Mouse (Mus musculus) stomach, postnatal 0 days (tissue): Measurements from ENCODE around the gene Zfp637. TPM values are rescaled to one million over a fixed set of nuclear protein-coding genes. Genes with fewer than 3 reads are reported as not detected.
"Not testable (repeated sequence)": the region's sequence is repeated elsewhere in the genome, so short reads cannot be mapped to it uniquely, and the experiment has no call there.

Source experiments
- ATAC-seq: fragments of 200-750 bp; cut with Nextera tagmentation; 2 replicates; pipeline ENCODE4 v1.8.0; 2017; ENCODE audit not compliant: low FRiP score, low TSS enrichment
- DNase-seq: peaks from one replicate; pipeline ENCODE4 v3.0.0-alpha.2; 2016; ENCODE audit warnings: low spot score
- H3K27ac ChIP-seq: fragments of 300-500 bp; sonication (generic); replicated peaks from 2 replicates; pipeline ENCODE4 v1.5.1; 2014; ENCODE audit warnings: mild to moderate bottlenecking, control low read depth
- H3K27me3 ChIP-seq: fragments of 300-500 bp; sonication (generic); 2 replicates; pipeline ENCODE4 v1.6.1; 2014; ENCODE audit warnings: low read length; ENCODE audit not compliant: control insufficient read depth, insufficient read depth
- H3K36me3 ChIP-seq: fragments of 300-500 bp; sonication (generic); 2 replicates; pipeline ENCODE4 v1.6.1; 2014; ENCODE audit warnings: low read length, mixed read lengths; ENCODE audit not compliant: control insufficient read depth, insufficient read depth
- H3K4me1 ChIP-seq: fragments of 300-500 bp; sonication (generic); replicated peaks from 2 replicates; pipeline ENCODE4 v1.6.1; 2014; ENCODE audit warnings: antibody characterized with exemption; ENCODE audit not compliant: control insufficient read depth, insufficient read depth
- H3K4me2 ChIP-seq: fragments of 300-500 bp; sonication (generic); replicated peaks from 2 replicates; pipeline ENCODE4 v1.6.1; 2014; ENCODE audit warnings: low read depth, mild to moderate bottlenecking, control low read depth, moderate library complexity
- H3K4me3 ChIP-seq: fragments of 300-500 bp; sonication (generic); 2 replicates; pipeline ENCODE4 v1.5.1; 2014; ENCODE audit warnings: low read depth, low read length, control low read depth
- H3K9ac ChIP-seq: fragments of 300-500 bp; sonication (generic); 2 replicates; pipeline ENCODE4 v1.6.1; 2014; ENCODE audit warnings: mild to moderate bottlenecking, low read length, control low read depth, mixed read lengths
- H3K9me3 ChIP-seq: fragments of 300-500 bp; sonication (generic); 2 replicates; pipeline ENCODE4 v1.6.1; 2016; ENCODE audit warnings: low read length; ENCODE audit not compliant: control insufficient read depth
- CTCF ChIP-seq: IDR thresholded peaks from 2 replicates; pipeline ENCODE4 v1.5.1; 2016; ENCODE audit warnings: antibody characterized with exemption, low read depth, mild to moderate bottlenecking, moderate library complexity
- EP300 ChIP-seq: optimal IDR thresholded peaks from 2 replicates; pipeline ENCODE3; 2016; ENCODE audit warnings: antibody characterized with exemption
- WGBS: fragments of 180-500 bp; shearing (Covaris S2); extraction: QIAGEN DNeasy Blood & Tissue Kit; methylation state at CpG from one replicate; pipeline ENCODE4 v1.1.7; 2014; 5-methylcytosine and 5-hydroxymethylcytosine counted together
- polyA plus RNA-seq: library from polyadenylated mRNA; unstranded; fragments of >200 nt; fragmentation: Nextera tagmentation; extraction: Ambion mirVana; gene quantifications from 2 replicates; pipeline ENCODE4 v1.2.1, GENCODE M21; 2015

Gene Zfp637
- polyA plus RNA-seq, 1 experiment from 2014 or later = 59.2 TPM

DNA sequence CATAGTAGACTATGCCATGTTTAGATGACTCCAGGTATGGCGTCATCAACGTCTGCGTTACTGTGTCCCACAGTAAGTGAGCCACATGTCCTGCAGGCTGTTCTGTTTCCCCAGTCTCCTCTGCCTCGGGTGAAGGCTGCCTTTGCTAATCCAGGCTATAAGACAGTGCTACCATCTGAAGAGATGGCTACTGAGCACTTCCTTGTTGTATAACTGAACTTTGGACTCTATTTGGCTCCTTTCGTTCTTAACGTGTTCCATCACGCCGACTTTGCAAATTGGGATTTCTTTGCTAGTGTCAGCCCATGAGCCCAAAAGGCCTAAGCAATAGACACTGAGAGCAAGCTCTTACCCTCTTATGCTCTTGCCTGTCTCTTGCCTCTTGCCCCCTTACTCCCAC, 27.2 kb downstream of the Zfp637 start:
- Histone ChIP-seq H3K4me1 (no peaks in the 10 kb centered on the region), H3K9ac (no peak overlapping the region), H3K36me3 (no peaks in the 10 kb centered on the region), H3K4me2 (no peak overlapping the region), H3K27ac (no peak overlapping the region), H3K4me3 (no peak overlapping the region), H3K9me3 (no peaks in the 10 kb centered on the region), H3K27me3 (no peaks in the 10 kb centered on the region)
- no peak for ATAC-seq
- no peak for DNase-seq
- WGBS = 83% methylated on average over 8 of the region's 8 CpGs
- TF ChIP-seq CTCF = no peak

- Histone ChIP-seq H3K27me3 (no peaks in the 10 kb centered on the region), H3K4me1 (no peaks in the 10 kb centered on the region), H3K9me3 (no peaks in the 10 kb centered on the region), H3K4me2 (no peak overlapping the region), H3K27ac (no peak overlapping the region), H3K4me3 (no peak overlapping the region), H3K9ac (no peak overlapping the region), H3K36me3 (no peaks in the 10 kb centered on the region)
- TF ChIP-seq EP300 = no peak
- no peak for TF ChIP-seq CTCF
- DNase-seq = no peak
- 74% methylated on average over 14 of the region's 14 CpGs for WGBS
- ATAC-seq = no peak
Observed at GRCm38 (mm10) chr6:117871034-117871433, 30.1 kb downstream of the Zfp637 start.

- H3K27me3 ChIP-seq, H3K4me1 ChIP-seq, H3K9me3 ChIP-seq, H3K4me2 ChIP-seq, ATAC-seq, DNase-seq, H3K9ac ChIP-seq, H3K27ac ChIP-seq, H3K4me3 ChIP-seq, H3K36me3 ChIP-seq: not testable (repeated sequence)
- 88% methylated on average over 7 of the region's 7 CpGs for WGBS
Observed at GRCm38 (mm10) chr6:117873450-117873849, 32.5 kb downstream of the Zfp637 start.

DNA sequence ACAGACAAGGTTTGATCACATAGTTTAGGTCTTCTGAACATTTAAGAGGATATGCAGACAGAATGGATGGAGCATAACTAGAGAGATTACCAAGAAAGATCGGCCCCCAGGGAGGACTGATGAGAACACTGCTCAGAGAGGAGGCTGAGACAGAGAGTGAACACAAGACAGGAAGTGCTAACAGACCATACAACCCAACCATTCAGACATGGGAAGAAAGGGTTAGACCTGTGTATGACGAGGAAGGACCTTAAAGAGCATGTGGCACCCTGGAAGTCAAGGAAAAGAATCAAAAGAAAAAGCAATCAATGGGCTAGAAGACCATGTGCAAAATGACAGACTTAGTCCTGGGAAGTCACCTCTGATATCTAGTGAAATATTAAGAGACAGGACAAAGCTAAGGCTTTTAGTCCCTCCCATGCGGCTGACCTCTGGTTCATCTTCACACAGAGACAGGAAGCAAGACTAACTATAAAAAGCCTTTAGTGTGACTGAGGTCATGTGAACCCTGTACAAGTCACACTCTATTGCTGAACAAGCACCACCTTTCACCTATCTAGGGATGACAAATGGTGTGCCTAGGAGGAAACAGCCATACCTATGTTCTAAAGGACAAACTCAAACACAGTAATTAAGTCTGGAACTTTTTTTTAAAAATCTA, 33.8 kb downstream of the Zfp637 start:
- DNase-seq = no peak
- no peak overlapping the region for H3K27ac ChIP-seq
- H3K4me2 ChIP-seq = no peak overlapping the region
- no peaks in the 10 kb centered on the region for H3K9me3 ChIP-seq
- H3K27me3 ChIP-seq = no peaks in the 10 kb centered on the region
- no peak overlapping the region for H3K9ac ChIP-seq
- WGBS = 78% methylated on average over 3 of the region's 3 CpGs
- H3K4me3 ChIP-seq = no peak overlapping the region
- ATAC-seq = no peak
- TF ChIP-seq EP300 (no peak), CTCF (no peak)
- H3K4me1 ChIP-seq = no peaks in the 10 kb centered on the region
- no peaks in the 10 kb centered on the region for H3K36me3 ChIP-seq

DNA sequence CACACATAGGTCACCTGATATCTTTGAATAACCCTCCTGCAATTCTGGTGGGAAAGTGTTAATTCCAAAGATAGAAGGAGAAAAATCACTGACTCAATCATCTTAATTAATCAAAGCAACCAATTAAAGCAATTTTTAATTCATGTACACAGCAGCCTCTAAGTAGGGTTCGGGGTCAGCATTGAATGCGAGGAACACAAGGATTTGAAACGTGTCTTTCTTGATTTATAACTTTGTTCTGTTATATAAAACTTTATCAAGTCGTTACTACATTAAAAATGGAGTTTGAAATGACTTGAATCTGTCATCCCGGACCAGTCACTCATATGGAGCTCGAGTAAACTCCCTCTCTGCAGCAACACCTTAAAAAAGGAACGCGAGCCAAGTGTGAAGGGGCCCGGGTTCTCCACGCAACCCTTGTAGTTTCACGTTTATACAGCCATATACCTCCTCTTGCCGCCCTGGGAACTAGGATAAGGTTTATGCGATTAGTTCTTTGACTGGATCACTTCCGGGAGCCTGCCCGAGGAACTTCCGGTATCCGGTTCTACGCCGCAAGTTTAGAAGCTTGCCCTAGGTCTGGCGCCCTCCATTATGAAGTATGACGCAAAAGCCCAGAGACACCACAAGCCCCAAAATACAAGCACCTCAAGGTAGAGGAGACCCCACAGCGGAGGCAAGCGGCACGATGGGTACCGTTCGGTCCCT, 37.9 kb downstream of the Zfp637 start:
- WGBS = 10% methylated on average over 26 of the region's 26 CpGs
- Histone ChIP-seq H3K4me2 (peak overlapping the region; percentile 65), H3K9ac (peak overlapping the region; percentile 83), H3K4me3 (peak overlapping the region; percentile 51), H3K27ac (peak overlapping the region; percentile 99), H3K27me3 (no peaks in the 10 kb centered on the region), H3K9me3 (no peaks in the 10 kb centered on the region), H3K4me1 (no peaks in the 10 kb centered on the region; the same call in 1 of the 2 replicates), H3K36me3 (no peaks in the 10 kb centered on the region)
- DNase-seq (peak; percentile 88), ATAC-seq (peak; percentile 89)
- TF ChIP-seq CTCF = no peak
- TF ChIP-seq EP300 = no peak

- peak; percentile 95 for ATAC-seq
- H3K4me3 ChIP-seq = peak overlapping the region; percentile 51
- H3K4me2 ChIP-seq = peak overlapping the region; percentile 65
- H3K4me1 ChIP-seq = no peaks in the 10 kb centered on the region; the same call in 1 of the 2 replicates
- peak; percentile 100 for DNase-seq
- TF ChIP-seq CTCF (peak; percentile 100), EP300 (peak; percentile 83)
- H3K9me3 ChIP-seq = no peaks in the 10 kb centered on the region
- H3K27ac ChIP-seq = peak overlapping the region; percentile 99
- peak overlapping the region; percentile 83 for H3K9ac ChIP-seq
- no peaks in the 10 kb centered on the region for H3K27me3 ChIP-seq
- under 1% methylated on average over 67 of the region's 67 CpGs for WGBS
- no peaks in the 10 kb centered on the region for H3K36me3 ChIP-seq
Observed at GRCm38 (mm10) chr6:117879408-117880115, 38.6 kb downstream of the Zfp637 start.
